Mouse (Mus musculus): ENCODE measurements around the gene Polm.
"Not testable (repeated sequence)": the region's sequence is repeated elsewhere in the genome, so short reads cannot be mapped to it uniquely, and the experiment has no call there.

Gene Polm

DNA sequence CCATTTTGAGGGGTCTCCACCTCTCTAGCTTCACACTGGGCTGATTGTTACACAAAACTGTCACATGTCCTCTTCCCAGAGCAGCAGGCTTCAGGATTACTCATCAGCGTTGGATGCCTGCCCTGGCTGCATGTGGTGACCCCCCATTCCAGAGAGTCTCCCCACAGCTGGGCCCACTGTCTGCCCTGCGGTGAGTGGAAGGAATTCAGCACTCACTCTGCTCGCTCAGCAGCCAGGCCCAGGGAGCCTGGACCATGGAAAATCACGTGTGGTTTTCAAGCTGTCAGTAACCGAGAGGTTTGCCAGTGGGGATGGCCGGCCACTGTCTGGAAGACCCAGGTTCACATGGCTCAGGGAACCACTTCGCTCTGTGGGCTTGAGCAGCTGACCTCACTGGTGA, 18.1 kb upstream of the Polm start:
- no peak for DNase-seq (ENCODE audit: low read depth, low spot score)

DNA sequence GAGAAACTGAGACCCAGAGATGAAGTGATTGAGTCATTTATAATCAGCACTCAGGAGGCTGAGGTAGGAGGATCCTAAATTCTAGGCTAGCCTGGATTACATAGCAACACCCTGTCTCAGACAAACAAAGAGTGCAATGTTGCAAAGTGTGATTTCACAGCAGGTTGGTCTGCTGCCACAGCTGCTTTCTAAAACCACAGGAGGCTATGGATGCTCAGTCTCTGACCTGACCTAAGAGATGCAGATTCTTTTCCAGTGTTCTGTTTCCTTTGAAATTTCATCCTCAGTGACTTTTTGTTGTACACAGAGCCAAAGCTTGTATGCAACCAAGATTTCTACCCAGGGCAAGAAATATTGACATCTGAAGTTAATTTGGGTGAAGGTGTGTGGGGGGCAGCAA, 17.7 kb upstream of the Polm start:
- DNase-seq (ENCODE audit: low read depth, low spot score) = no peak

DNA sequence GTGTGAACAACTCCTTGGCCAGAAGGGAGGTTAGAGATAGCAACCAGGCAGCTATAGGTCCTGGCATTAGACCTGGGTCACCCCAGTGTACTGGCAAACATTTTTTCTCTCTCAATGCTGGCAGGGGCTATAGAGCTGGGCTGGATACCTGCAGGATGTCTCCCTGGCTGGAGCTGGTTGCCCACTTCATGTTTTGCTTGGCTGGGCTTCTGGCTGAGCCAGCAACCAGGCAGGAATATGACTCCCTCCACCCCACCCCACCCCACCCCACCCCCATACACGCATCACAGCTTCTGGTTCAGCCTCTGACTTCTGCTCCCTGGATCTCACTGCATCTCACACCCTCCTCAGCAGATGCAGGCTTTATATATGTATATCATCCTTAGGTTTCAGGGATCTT, 14.5 kb upstream of the Polm start:
- DNase-seq (ENCODE audit: low read depth, low spot score) = no peak

DNA sequence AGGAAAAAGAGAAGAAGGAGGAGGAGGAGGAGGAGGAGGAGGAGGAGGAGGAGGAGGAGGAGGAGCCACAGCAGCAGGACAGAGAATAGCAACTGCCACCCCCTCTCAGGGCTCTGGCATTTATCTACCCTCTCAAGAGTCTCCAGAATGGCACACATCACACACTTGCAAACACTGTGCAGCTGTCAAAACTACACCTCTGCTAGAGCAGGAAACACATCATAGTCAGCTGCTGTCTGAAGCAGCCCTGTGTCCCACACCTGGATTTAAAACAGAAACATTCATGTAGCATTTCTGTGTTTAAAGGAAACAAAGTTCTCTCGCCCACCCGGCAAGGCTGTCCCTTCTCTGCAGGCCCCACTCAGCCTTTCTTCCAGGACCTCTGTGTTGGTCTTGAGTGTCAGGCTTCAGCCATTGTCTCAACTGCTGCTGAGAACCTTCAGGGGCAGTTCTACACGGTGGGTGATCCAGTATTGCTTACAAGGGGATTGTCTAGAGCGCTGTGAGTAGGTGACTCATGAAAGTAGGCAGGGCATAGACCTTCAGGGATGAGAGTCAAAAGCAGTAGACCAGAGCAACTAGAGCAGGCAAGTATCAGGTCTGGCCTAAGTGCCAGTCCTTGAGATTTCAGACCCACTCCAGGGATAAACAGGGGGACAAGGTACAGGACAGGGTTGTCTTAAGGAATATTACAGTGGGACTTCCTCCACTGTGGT, 13.4 kb upstream of the Polm start:
- no peak for DNase-seq (ENCODE audit: low read depth, low spot score)

DNA sequence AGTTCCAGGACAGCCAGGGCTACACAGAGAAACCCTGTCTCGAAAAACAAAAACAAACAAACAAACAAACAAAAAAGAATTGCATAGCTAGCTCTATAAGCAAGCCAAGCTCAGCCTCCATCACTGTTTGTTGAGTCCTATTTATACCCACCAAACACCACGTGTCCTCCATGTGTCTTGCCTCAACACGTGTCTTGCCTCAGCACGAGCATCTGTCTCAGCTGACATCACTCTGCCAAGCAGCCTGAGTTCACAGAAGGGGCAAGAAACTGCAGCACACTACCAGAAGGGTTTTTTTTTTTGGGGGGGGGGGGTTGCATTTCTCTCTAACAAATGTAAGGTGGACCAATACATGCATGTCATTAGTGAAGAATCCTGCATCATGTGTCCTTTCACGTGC, 12.6 kb upstream of the Polm start:
- no peak for DNase-seq (ENCODE audit: low read depth, low spot score)

DNA sequence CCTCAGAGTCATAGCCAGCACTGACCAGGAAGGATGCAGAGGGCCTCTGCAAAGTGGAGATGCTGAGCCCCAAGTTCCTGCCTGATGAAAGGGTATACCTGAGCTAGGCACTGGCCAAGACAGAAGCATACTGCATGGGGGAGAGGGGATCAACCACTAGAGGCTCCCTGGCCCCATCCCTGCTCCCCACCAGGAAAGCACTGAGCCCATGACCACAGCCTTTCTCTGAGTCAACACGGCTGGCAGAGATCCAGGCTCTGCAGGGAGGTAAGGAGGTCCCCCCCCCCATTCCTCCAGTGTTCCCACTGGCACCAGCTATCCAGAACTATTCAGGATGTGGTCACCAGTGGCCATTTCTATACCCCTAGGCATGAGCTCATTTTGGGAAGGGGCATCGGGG, 11.5 kb upstream of the Polm start:
- DNase-seq (ENCODE audit: low read depth, low spot score) = no peak

DNA sequence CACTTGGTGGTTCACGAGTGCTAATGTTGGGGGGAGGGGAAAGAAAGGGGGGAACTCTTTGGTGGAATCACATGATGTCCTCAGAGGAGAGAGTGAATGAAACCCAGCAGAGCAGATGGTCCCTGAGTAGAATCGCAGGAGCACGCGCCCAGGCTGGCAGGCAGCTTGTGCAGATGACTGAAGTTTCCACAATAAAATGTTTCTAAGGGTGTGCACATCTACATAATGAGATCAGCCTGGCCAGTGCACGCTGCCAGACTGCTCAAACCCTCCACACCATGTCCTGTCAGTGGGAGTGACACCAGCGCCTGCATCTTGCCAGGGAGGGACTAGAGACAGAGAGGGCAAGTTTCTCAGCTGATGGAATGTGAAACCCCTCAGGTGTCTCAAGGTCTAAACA, 10.9 kb upstream of the Polm start:
- no peak for DNase-seq (ENCODE audit: low read depth, low spot score)

DNA sequence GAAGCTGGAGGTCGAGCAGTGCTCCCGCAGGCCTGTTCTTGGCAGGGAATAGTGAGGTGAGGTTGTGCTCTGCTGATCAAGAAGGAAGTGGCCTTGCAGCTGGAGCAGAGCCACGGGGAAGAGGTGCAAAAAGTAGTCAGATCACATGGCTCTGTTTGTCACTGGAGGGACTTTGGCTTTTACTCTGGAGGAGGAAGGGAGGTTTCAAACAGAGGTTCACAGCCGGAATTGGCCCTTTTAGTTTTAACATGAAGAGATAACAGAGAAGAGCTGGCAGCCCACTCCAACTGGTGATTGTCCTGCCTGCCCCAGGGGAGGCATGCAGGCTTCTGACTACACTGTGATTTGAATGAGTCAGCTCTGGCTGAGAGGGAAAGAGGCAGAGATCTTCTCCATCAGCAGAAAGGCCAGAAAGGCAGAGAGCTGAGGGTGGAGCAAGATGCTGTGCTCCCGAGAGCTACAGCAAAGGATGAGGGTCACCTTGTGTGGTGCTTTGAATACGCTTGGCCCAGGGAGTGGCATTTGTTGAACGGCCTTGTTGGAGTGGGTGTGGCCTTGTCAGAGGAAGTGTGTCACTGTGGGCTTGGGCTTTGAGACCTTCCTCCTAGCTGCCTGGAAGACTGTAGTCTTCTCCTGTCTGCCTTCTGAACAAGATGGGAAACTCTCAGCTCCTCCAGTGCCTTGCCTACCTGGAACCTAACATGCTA, 9.0 kb upstream of the Polm start:
- DNase-seq (ENCODE audit: low read depth, low spot score) = no peak

DNA sequence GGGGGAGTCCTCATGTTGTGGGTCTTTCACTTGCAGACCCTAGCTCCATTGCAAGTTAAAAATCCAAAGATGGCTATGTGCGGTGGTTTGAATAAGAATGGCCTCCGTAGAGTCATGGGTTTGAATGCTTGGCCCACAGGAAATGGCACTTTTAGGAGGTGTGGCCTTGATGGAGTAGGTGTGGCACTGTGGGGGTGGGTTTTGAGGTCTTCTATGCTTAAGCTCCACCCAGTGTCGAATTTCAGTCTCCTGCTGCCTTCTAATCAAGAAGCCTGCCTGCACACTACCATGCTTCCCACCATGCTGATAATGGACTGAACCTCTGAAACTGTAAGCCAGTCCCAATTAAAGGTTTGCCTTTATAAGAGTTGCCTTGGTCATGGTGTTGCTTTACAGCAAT, 5.3 kb upstream of the Polm start:
- DNase-seq (ENCODE audit: low read depth, low spot score) = no peak

DNA sequence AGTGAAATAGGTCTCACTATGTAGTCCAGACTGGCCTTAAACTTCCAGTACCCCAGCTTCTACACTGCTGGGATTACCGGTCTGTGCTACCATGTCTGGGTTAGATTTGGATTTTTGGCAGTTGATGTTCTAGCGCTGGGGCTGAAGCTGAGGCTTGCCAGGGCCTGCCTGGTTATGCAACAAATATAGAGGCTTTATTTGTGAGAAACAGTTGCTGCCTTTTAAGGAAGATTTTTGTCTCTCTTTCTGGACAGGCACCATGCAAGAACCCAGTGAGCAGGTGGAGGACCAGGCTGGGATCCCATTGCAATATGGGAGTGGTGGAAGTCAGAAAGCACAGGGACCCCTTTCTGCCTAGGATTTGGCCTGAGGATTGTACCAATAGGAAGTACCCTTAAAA, 3.9 kb upstream of the Polm start:
- DNase-seq (ENCODE audit: low read depth, low spot score) = no peak

DNA sequence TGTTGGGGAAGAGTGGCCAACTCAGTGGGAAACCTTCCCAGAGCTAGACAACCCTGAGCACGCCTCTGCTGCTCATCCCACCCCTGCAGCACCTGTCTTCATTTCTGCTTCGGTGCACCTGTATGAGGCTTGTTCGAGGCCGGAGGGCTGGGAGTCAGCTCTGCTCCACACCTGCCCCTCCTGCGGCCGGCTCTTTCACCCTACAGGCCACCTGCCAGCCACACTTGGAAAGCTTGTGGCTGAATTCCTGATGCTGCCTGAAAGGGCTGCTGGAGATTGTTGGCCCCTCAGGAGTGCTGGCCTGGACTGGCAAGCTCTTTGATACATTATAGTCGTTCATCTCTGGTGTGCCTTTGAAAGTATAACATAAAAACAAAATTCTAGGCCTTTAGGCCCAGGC, 2.5 kb upstream of the Polm start:
- DNase-seq (ENCODE audit: low read depth, low spot score) = no peak

DNA sequence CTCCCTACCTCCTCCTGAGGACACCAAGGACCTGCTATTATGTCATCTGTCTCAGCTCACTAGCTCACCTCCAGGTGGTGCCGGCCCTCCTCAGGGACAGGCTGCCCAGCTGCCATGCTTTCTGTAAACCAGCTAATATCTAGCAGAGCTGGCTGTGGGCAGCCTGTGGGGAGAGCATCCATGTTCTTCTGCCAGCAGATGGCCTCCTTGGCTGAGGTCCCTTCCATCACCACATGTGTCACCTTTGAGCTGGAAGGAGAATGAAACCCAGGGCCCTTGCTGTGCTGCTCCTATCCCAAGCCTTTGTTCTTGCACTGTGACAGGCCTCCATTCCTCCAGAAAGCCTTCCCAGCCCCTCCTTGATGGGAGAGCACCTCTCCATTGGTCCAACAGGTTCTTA, 1.7 kb downstream of the Polm start:
- DNase-seq (ENCODE audit: low read depth, low spot score) = no peak

DNA sequence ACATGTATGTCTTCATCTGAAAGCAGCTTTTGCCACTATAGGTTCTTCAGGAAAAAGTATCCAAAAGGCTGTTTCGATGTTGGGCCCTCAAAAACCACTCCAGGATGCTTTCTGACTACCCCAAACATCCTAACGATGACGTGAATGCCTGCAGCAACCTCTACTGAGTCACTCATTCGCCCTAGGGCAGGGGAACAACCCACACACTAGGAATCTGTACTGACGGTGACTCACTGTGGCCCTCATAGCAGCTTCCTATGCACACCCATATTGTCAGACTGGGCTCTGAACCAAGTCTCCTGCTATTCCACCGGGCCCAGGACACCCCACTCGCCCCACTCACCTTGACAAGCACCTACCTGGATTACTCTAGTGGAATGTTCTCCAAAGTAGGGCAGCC, 2.8 kb downstream of the Polm start:
- no peak for DNase-seq (ENCODE audit: low read depth, low spot score)

DNA sequence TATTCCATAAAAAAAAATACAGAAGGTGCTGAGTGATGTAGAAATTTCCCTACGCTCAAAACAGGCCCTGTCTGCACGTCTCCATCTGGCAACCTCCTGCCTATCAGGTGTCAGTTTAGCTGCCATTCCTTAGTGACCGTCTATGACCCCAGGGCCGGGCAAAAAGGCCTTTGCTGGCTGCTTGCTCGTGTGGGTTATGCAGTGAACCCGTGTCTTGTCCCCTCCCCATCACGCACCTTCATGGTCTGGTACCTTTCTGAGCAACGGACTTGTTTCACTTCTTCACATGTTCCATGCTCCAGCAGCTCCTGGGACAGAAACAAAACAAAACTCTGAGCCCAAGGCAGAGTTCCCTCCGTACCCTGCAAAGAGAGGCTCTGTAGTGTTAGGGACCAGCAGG, 3.3 kb downstream of the Polm start:
- no peak for DNase-seq (ENCODE audit: low read depth, low spot score)

DNA sequence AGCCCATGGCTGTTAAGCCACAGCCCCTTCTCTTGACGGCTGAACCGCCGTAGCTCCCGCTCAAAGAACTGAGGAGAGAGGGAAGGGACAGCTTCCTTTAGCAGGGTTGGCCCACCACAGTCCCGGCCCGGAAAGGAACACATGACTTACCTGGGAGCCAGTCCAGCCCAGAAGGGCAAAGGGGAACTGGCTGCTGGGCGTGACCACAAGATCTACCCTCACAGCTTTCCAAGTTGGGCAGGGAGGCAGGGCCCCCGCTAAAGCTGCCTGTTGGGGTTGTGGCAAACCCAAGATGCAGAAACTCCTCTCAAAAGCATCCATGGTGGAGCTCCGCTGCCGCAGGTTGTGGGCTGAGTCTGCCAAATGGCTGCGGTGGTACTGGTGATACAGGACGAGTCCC, 8.5 kb downstream of the Polm start:
- DNase-seq (ENCODE audit: low read depth, low spot score) = no peak

DNA sequence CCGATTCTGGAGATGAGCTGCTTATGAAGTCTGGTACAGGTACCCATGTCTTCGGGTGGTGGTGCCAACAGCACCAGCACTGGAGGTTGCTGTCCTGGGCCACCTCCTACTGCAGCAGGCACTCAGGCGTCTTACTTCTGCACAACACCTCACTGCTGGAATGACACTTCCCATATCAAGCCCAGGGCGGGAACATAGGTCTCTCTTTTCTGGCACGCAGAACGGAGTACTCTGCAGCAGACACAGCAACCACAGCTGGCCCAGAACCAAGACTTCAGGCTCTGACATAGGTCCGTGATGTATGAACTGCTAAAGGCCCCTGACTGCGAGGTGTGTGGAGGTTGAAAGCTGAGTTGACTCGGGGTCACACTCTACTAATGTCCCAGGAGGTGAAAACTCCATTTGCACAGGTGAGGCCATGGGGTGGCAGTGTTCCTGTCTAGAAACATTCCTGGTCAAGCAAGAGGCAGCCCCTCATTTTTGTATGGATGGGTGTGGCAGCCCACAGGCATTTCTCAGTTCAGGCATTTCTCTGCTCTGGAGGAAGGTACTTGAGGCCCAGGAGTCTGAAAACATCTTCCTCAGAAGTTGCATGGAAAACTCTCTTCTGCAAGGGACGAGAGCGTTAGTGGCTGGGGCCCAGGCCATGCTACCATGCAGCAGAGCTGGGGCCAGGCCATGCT, 9.2 kb downstream of the Polm start:
- no peak for DNase-seq (ENCODE audit: low read depth, low spot score)

DNA sequence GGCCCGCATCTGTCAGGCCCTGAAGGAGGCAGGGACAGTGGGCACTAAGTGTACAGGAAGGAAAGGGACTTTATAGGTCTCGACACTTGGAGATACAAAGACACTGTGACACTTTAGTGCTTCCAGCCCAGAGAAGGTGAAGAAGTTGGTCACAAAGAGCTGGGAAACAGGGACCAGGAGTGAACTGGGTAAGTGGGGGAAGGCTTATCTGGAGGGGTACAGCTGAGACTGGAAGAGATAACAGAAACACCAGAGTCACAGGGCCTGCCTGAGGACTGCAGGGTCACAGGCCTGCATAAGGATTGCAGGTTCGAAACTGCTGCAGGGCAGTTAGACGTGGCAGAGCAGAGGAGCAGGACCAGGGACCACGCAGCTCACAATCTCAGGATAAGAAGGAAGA, 9.9 kb downstream of the Polm start:
- DNase-seq (ENCODE audit: low read depth, low spot score) = no peak

DNA sequence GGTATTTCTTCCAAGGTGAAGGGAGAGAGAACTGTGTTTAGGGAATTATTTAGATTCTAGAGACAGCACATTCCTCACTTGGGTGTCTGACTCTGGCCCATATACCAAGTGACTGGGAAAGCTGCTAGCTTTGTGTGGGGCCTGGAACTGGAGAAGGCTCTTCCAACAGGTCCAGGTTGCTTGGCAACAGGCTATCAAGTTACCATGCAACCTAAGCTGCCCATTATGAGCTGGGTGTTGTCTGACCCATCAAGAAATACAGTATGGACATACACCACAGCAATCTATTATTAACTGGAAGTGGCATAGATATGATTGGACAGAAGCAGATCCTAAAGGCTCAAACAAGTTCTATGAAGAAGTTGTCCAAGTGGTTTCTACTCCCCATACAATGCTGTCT, 12.4 kb downstream of the Polm start:
- DNase-seq (ENCODE audit: low read depth, low spot score) = no peak

DNA sequence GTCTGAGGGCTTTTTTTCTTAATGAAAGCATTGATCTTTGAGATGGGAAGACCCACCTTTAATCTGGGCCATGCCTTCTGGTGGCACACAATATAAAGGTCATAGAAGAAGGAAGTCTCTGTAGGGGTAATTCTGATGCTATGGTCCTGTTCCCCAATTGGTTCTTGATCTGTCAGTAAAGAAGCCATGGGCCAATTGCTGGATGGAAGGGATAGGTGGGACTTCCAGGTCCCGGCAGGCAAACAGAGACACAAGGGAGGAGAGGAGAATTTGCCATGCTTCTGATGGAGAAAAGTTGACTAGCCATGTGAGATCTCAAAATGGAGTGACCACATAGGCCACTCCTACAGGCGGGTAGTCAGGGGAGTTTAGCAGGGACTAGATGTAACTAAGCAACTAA, 18.6 kb downstream of the Polm start:
- no peak for DNase-seq (ENCODE audit: low read depth, low spot score)

DNA sequence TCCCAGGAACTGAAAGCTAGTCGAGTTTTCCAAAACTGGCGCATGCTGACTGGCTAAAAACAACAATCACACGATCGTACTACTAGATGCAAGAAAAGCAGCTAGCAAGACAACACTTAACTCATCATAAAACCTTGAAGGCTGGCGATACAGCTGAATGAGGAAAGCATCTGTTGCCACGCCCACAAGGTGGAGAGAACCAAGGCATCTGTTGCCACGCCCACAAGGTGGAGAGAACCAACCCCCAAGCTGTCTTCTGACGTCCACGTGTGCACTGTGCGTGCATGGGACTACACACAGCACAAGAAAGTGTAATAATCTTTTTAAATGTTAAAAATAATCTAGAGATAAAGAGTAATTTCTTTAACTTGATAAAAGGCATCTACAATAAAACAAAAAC, 24.4 kb downstream of the Polm start:
- no peak for DNase-seq (ENCODE audit: low read depth, low spot score)

DNA sequence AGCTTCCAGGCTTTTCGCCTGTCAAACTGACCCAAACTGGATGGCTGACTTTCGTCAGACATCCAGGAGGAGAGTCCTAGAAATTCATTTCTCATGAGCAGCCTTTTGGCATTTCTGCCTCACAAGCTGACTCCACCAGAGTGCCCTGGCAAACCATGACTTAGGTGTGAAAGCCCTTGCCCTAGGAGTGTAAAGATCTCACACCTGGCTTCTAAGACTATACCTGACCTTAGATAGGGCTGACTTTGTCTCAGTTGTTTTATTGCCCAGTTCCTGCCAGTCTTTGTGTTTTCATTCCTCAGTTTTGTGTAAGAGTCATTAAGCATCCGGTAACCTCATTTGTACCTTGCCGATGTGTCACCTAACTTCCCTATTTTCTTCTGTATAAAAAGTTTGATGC, 28.3 kb downstream of the Polm start:
- DNase-seq (ENCODE audit: low read depth, low spot score) = not testable (repeated sequence)

DNA sequence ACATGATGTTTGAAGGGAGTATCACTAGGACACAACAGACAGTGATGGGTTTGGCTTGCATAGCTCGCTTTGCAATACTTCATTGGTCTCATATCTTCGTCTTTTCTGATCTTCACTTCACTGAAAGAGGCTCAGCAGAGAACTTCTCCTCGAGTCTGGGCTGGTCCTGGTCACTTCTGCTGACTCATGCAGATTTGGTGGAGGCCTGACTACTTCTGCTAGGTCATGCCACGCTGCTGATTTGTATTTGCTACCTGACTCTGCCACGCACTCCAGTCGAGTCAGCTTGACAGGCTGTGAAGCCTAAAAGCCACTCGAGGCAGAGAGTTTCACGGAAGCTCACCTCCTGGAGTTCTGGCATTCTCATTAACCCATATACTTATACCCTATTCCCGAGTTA, 29.9 kb downstream of the Polm start:
- DNase-seq (ENCODE audit: low read depth, low spot score) = no peak

DNA sequence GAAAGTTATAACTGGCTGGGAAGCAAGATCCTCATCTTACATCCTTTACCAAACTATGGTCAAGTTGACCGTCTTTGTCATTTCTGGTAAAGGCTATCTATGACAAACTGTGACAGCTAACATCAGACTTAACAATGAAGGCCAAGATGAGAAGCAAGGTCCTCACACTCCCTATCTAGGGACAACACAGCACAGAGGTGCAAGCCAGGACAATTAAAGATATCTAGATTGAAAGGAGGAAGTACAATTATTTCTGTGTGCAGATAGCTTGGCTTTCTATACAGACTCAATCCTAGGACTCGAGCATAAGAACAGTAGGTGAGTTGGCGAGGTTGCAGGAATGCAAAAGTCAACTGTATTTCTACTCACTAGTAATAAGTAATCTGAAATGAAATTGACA, 32.1 kb downstream of the Polm start:
- no peak for DNase-seq (ENCODE audit: low read depth, low spot score)
